Mouse (Mus musculus) neural tube, embryonic 10.5 days (tissue): ENCODE measurements around the gene Tmem150b.

Experiments
- DNase-seq: peaks from one replicate; pipeline ENCODE4 v3.0.0-alpha.2; 2017; ENCODE audit warnings: low spot score; ENCODE audit errors: extremely low spot score

Tmem150b gene

DNA sequence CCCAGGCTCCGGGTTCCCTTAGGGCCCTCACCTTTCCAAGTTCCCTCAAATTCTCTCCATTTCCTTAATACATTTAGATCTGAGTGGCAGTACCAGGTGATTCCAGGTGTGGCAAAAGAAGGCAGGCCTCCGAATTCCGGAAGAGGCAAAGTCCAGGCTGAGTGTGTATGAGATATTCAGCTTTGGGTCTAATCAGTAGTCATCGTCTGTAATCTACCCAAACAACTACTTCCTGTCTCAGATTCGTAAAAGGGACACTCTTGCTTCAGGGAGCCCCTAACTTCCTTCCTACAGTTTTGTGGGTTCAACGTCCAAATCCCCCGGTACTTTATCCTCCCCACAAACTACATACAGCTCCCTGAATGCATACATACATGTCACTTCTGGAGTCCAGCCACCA, at the start of gene Tmem150b:
Gene Tmem150b, minus strand, starts transcription at position 81 of the 400 bp plus-strand sequence.
- DNase-seq, result no peak

DNA sequence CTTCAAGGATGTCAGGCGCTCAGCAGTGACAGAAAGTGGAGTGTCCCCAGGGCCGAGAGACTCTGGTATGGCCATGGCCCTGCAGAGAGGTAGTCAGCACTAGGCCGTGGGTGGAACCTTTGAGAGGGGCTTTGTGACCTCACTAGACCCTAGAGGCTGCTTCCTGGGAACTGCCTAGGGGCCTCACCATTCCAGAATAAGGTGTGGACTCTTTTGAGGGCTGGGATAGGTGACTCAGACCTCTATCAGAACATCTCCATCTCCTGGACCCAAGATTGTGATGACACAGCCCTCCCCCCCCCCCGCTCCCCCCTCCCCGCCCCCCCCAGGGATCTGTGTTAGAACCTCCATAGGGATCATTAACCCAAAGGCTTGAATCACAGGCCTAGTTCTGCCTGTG, 46.2 kb upstream of the Tmem150b start, which contains the start of gene Fam71e2:
Gene Fam71e2, minus strand, starts transcription at position 101 of the 400 bp plus-strand sequence.
- DNase-seq, result no peak

DNA sequence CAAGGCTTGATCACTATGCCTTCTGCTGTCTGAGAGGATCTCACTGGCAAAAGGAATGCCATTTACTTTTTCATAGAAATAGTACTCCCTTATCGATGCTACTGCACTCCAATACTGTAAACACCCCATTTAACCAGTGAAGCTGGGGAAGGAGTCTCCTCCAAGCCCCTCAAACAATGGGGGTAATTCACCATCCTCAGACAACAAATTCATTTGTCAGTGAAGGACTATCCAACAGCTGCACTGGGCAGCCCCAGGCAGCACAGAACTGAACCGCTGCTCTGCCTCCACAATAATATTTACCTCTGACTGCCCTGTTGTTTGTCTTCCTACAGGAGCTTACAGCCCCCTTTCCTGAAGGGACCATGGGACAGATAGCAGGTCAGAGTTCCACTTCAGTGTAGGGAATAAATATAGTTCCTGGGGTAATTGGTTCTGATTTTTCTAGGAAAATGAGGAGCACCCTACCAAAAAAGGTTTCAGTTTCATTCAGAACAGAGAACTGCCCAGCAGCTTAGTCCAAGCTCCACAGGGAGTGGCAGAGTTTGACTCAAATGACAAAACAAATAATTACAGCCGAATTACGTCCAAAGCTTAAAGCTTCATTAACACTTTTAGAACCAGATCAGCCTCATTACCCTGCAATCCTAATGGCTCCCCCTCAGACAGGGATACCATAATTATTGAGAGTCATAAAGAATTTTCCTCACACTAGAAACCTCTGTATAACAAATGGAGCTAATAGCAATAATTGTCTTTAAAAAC, 40.1 kb upstream of the Tmem150b start:
- DNase-seq, result no peak

DNA sequence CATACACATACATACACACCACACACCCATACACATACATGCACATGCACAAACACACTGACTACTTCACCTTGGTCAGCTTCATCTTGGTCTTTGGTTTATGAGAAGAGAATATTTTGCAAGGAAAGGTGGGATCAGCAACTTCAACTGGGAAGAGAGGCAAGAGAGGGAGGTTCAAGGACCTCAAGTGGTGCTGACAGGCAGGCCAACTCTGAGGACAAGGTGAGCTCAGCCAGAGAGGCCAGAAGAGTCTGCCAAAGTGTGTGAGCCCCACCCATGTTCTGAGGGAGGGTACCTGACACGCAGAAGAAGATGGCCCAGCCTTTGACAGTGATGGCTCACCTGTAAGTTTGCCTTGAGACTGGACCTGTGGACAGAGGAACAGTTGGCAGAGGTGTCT, 34.6 kb upstream of the Tmem150b start:
- DNase-seq, result no peak

DNA sequence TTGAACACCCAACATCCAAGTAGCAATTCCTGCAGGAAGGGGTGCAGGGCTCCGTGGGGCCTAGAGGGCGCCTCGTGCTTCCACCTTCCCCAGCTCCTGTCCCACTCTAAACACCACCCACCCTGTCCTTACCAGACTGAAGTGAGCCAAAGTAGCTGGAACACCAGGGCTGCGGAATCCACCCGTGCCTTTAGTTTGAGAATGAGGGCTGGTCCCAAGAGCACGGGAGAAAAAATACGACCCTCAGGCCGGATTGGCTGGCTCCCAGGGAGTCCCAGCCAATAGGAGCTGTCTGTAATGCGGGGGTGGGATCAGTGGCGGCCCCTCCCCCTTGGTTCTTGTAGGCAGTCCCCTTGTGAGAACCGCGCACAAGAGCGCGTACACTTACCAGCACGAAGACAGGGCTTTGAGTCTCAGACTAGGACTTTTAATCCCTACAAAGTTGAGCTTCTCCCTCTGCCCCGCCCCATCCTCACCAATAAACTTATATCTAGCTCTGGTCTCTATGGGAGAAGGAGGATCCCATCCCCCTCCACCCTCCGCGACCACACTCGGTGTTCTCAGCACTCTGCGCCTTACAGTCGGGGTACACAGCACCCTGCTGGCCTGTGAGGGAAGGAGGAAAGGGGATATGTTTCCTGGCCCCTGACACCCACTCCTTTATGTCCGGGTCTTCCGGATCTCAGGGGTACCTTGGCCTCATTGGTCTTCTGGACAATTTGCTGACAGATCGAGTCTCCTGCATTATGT, 27.9 kb upstream of the Tmem150b start, which contains the start of gene Cox6b2:
Gene Cox6b2, minus strand, starts transcription at position 274 of the 750 bp plus-strand sequence.
- peak; percentile 84 for DNase-seq

DNA sequence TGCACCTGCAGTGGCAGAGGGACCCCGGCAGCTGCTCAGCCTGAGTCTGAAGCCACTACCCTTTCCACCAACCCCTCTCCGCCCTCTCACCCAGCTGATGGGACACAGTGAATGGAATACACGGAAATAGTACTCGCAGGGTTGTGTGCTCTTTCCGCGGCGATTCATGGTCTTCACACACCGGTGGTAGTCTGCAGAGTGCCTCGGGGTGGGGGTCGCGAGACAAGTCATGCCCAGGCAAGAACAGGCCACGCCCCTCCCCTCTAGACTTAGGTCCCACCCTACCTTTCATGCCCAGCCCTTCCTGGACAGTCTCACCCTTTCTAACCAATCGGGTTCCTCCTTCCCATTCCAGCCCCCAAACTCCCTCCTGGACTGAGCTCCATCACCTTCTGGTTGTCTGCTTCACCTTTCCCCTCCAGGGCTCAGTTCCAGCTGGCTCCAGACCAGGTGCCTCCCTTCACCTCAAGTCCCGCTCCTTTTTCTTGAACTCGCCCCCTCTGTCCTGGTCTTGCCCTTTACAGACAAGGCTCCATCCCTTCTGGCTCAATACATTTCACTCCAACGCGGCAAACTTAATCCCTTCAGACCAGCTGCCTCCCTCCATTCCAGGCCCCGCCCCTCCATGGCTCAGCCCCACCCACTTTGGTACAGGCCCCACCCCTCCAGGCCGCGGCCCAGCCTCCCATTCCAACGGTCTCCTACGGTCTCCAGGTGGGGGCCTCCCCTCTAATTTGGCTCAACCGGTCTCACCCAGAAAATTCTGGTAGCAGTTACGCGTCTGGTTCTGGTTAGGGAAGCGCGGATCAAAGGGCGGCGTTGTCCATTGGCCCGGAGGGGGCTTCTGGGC, 27.1 kb upstream of the Tmem150b start:
- peak; percentile 31 for DNase-seq

DNA sequence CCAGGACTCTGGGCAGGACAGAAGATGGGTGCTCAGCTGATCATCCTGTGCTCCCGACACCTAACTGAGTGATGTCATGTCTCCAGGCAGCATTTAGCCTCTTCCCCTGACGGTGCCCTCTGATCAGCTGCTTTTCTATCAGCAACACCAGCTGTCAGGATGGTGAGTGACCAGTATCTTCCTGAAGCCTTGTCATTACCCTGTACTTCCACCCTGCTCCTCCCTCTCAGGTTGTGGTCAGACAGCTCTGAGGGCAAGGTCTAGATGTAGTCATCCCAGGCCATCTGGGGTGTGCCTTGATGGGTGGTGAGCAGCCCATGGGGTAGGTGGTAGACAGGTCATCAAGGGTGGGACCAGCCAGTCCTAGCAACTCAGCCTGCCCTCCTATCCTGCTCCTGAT, 24.1 kb upstream of the Tmem150b start:
- DNase-seq, result no peak

DNA sequence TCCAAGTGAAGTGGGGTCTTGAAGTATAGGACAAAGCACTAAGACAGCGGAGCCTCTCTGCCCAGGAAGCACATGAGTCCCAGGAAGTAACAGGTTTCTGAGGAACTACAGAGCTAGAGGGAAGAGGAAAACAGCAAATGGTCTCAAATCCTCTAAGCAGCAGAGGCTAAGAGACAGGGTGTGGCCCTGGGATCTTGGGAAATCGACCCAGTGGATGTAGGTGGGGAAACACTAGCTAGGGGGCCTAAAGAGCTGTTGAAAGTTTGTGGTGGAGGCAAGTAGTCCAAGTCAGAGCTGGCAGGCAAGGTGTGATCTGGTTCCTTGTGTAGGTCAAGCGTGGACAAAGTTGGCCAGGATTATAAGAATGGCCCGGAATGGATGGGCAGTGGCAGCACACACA, 23.3 kb upstream of the Tmem150b start:
- DNase-seq, result no peak

DNA sequence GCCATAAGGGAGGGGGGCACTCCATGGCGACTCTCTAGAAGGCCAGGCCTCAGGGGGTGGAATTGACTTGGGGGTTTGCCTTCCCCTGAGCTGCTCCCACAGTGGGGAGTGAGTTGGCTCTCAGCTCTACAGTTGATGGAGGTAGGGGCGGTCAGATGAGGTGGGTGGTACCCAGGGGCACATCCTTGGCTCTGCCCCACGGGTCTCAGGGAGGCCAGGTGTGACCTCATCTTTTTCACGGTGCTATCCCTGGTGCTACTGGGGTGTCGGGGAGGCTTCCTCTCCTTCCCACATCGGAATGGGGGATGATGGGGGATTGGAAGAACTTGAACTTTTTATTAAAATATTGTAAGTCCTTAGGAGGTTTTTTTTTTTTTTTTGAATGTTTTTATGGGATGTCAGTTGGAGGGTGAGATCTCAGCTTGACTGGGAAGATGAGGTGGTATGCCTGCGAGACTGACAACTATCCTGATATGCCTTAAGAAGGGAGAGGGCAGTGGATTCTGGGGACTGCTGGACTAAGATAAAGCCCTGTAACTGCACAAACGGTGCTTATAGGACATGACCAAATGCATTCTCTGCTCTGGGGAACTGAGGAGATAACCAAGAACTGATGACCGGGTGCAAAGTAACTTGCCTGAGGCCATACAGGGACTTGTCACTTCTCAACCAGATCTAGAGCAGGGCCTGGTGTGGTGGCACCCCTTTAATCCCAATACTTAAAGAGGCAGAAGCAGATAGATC, 22.3 kb upstream of the Tmem150b start:
- DNase-seq, result no peak

DNA sequence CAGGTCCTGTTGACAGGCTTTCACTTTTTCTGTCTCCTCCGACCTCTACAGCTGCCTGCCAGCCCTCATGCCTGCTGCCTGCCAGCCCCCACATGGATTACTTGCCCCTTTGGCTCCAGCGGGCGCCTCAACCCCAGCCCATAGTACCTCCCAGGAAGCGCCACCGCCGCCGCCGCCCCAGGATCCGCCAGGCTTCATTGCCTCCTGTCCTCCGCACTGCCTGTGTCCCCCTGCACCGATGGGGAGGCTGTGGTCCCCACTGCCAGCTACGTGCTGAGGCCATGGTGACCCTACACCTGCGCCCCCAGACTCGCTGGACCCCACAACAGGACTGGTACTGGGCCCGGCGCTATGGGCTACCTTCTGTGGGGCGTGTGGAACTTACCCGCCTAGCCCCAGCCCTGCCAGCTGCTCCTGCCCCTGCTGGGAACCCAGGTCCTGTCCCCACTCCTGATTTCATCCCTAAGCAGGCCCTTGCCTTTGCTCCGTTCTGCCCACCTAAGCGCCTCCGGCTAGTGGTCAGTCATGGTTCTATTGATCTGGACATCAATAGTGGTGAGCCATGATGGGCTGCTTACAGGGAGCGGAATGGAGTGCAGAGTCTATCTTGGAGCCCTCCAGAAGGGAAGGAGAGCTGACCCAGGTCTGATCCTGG, 21.4 kb upstream of the Tmem150b start:
- DNase-seq, result no peak

DNA sequence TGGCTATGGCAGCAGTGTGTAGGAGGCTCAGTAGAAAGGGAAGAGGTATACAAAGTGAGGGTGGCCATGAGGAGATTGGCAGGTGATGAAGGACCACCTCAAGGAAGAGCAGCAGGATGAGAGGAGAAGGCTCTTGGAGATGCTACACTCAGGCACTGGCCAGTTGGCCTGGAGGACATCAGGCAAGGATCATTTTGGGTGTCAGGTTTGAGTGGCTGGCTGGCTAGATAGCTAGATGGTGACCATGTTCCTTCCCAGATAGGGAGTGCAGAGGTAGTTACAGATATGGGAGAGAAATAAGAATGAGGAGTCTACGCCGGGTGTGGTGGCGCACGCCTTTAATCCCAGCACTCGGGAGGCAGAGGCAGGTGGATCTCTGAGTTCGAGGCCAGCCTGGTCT, 19.8 kb upstream of the Tmem150b start:
- DNase-seq, result no peak

DNA sequence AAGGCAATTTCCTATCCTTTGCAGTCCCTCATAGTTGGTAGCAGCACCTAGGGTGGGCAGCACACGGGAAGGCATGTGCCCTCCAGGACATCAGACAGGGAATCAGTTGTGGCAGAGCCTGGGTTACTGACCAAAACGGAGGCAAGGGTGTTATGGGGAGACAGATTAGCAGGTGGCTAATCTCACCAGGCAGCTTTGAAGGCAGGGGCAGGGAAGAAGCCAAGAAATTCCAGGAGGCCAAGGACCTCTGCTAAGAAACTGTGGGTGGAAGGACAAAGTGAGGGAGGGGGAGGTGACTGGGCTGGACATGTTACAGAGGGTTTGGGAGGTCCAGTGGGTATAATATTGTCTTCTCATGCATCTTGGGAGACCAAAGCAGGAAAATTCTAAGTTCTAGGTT, 18.3 kb upstream of the Tmem150b start:
- DNase-seq, result no peak

DNA sequence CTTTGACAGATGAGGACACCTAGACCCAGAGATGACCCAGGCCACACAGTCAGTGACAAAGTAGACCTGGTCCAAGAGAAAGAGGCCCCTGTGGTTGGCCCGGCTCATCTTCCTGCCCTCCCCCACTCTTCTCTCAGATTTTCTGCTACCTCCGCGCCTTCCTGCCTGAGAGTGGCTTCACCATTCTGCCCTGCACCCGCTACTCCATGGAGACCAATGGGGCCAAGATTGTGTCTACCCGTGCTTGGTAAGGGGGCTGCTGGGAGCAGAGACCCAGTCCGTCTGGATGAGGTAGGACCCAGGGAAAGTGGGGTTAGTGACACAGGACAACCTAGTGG, 17.4 kb upstream of the Tmem150b start:
- DNase-seq, result no peak

DNA sequence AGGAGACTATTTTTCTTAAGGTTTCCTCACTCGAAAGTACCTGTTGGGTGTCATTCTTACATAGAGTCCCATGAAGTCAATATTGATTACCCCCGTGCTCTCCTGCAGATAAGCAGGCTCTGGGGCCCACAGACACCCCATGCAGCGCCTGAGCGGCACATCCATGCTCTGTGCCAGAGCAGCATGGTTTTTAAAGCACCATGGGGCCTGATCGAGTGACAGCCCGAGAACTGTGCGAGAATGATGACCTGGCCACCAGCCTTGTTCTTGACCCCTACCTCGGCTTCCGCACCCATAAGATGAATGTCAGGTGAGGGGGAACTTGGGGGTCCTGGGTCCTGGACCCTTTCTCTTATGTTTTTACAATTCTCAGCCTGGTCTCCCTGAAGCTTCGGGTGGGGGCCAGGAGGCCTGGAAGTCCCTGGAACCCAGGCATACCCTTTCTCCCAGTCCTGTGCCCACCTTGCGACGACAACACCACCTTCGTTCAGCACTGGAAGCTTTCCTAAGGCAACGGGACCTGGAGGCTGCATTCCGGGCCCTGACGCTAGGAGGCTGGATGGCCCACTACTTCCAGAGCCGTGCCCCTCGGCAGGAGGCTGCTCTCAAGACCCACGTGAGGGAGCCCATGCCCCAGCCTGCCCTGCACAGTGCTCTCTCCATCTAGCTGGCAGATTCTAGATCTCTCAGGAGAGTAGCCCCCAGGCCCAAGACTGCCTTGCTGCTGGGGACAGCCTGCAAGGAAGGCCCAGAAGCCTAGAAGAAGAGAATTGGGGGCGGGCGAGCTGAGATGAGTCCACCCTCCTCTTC, 16.8 kb upstream of the Tmem150b start:
- no peak for DNase-seq

DNA sequence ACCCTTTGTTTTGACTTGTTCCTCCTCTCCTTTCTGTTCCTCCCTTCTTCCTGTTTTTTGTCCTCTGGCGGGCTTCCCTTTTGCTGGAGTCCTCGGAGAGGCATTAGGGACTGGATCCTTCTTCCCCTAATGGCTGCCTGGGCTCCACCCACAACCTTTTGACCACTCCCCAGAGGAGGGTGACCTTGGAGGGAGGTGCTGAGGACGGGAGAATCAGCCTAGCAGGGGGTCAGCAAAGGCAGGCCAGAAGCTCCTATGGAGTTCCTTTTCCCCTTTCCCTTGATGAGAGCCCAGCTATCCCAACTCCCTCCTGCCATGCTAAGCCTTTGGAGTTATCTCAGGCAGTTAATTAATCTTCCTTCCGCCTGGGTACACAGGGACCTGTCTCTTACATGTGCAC, 16.1 kb upstream of the Tmem150b start:
- peak; percentile 41 for DNase-seq

DNA sequence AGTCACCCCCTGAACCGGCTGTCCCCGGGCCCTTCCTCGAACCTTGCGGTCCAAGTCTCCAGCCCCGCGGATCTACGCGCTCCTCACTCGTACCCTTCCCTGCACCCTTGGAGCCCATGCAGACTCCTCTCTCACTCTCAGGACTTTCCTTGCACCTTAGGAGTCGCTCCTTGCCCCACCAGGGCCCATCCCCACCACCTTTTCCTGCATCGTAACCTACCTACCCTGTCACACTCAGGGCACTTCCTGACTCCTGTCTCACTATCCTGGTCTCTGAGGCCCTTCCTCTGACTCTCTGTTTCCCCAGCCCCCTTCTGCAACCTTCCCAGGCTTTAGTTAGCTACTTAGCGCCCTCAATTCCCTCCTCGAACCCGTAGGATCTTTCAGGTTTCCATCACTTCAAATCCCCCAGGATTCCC, 15.3 kb upstream of the Tmem150b start:
- no peak for DNase-seq

DNA sequence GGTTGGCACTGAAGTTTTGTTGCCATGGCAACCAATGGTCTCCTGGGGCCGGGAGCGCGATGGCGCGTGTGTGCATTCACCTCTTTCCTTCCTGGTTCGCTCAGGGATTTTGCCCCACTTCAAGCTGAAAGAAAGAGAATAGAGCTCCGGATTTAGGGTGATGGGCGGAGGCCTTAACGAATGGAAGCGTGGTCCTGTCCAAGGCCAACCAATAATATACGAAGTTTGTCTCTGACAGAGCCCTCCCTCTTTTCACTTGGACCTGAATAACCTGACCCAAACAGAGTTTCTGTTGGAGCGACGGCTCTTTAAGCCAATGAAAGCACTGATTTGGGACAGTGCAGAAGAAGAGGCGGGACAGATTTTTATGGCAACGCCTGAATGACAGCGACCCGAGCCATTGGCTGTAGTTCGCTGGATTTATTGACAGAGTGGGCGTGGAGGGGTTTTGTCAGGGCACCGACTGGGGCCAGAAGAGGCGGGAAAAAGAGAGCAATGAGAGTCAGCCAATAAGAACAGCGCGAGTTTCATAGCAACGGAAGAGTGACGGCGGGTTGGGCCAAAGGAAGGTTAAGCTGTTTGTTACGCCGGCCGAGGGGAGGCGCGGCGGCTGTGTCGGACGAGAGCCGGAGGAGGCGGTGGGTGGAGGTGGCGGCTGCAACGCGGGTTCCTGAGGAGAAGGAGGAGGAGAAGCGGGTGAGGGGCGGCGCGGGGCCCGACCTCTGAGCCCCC, 14.7 kb upstream of the Tmem150b start, which contains the start of gene Kmt5c:
Gene Kmt5c, plus strand, starts transcription at position 572 of the 732 bp plus-strand sequence.
- peak; percentile 92 for DNase-seq

DNA sequence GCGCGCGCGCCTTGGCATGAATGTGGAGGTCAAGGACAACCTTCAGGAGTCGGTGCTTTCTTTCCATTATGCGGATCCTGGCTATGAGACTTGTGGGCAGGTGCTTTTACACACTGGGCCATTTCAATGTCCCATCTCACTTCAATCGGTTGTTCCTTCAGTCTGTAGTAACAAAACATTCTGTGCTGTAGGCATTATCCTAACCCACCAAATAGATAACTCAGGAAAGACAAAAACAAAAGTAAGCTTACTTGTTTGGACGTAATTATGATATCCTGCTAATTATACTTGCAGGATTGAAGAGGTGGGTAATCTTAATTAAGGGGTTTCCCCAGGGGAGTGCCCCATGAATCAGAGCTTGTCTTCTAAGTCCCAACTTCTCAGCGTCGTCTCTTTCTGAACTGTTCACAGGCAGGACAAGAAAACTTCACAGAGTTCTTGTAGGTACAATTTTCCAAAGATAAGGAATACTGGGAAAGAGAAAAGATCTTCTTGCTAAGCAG, 14.0 kb upstream of the Tmem150b start:
- DNase-seq, result no peak

DNA sequence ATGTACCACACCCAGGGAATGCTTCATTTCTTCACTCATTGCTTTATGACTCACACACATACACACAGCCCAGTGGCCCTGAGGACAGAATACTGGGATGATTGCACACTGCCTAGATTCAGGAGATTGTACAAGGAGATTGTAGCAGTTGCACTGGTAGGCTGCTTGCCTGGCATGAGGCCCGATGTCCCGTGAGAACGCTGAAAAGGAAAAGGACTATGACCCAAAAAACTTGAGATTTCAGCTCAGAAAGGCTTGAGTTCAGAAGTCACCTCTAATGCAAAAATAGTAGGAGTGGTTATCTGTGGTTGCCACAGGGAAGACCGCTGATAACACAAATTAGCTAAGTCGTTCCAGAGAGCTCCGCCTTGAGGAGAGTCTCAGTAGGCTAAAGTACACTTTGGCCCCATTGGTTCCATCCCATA, 7.9 kb upstream of the Tmem150b start:
- DNase-seq, result no peak
